In genomic region chr5:105678243-105678642, GRCm38 (mm10) we compare ENCODE assay signal across 18 mouse cellular contexts. TPM values are rescaled to one million over a fixed set of nuclear protein-coding genes. Genes with fewer than 3 reads are reported as not detected.
A peak's percentile ranks its signal among the peaks of the same experiment; 100 is the strongest.
DNase-seq lines count a peak whose midpoint lies in the region; ATAC-seq and TF ChIP-seq lines count a peak whose summit lies in the region.
"Had no signal": no experiment of that assay in that cellular context is flagged by ENCODE, and none has a peak within 500 bp of the region (broad histone marks: within the 10 kb centered on the region; RNA-seq: fewer than 3 reads in every experiment).

No protein-coding gene starts in this region.

- H3K9ac ChIP-seq in liver, postnatal 0 days (replicated peaks), result no peak overlapping the region
- H3K9ac ChIP-seq in liver, embryonic 12.5 days, result no peak overlapping the region
- H3K9ac ChIP-seq: embryonic facial prominence, embryonic 12.5 days; forebrain, embryonic 13.5 days; forebrain, embryonic 15.5 days; forebrain, postnatal 0 days had no signal

- TF ChIP-seq EP300 in liver, postnatal 0 days (IDR thresholded peaks at IDR 0.05; ENCODE audit: low read depth), result no peak

- H3K4me3 ChIP-seq in liver, postnatal 0 days (ENCODE audit: low read depth, low read length), result no peak overlapping the region
- H3K4me3 ChIP-seq in liver, embryonic 12.5 days, result no peak overlapping the region
- H3K4me3 ChIP-seq: embryonic facial prominence, embryonic 10.5 days; embryonic facial prominence, embryonic 12.5 days; forebrain, embryonic 13.5 days; forebrain, embryonic 15.5 days had no signal

- no peak for ATAC-seq in liver, postnatal 0 days
- no peak for ATAC-seq in liver, embryonic 12.5 days
- peak; percentile 62; the same call in 1 of the 2 replicates for ATAC-seq in megakaryocyte, adult 5-6 weeks (ENCODE audit: poor library complexity, severe bottlenecking)
- ATAC-seq: forebrain, embryonic 13.5 days; forebrain, embryonic 15.5 days; forebrain, postnatal 0 days had no signal

- 0 out of 2 replicates have a peak, but pooled peaks cover 4% of the 10 kb centered on the region for H3K4me1 ChIP-seq in liver, postnatal 0 days (ENCODE audit: insufficient read depth)
- H3K4me1 ChIP-seq in liver, embryonic 12.5 days, result no peaks in the 10 kb centered on the region

- peak; percentile 4 for DNase-seq in liver, postnatal 0 days
- no peak for DNase-seq in spleen, postnatal 36 days (ENCODE audit: low spot score in 2 of 2)
- no peak for DNase-seq in adrenal gland, adult 18-20 months (ENCODE audit: low spot score in 2 of 2)
- DNase-seq: adrenal gland, adult 8-10 months; adrenal gland, postnatal 14 days; adrenal gland, postnatal 36 days; cerebellum, adult 11-12 months; cerebellum, adult 2 months; cerebellum, adult 9-10 months; cerebellum, postnatal 10 days; cerebellum, postnatal 25 days; forebrain, postnatal 0 days had no signal

- H3K27ac ChIP-seq in liver, postnatal 0 days (ENCODE audit: low read depth), result no peak overlapping the region
- H3K27ac ChIP-seq in liver, embryonic 12.5 days, result no peak overlapping the region
- H3K27ac ChIP-seq: embryonic facial prominence, embryonic 10.5 days; embryonic facial prominence, embryonic 12.5 days; forebrain, embryonic 13.5 days; forebrain, embryonic 15.5 days had no signal

- no peak overlapping the region for H3K4me2 ChIP-seq in liver, postnatal 0 days (ENCODE audit: low read depth, low read length)
- H3K4me2 ChIP-seq in liver, embryonic 12.5 days, result no peak overlapping the region
- H3K4me2 ChIP-seq: embryonic facial prominence, embryonic 12.5 days; forebrain, embryonic 13.5 days; forebrain, embryonic 15.5 days had no signal

- WGBS in liver, postnatal 0 days (ENCODE audit: insufficient replicate concordance), result 66% methylated on average over 8 of the region's 8 CpGs
- 73% methylated on average over 8 of the region's 8 CpGs for WGBS in liver, embryonic 12.5 days (ENCODE audit: insufficient replicate concordance)

- TF ChIP-seq CTCF in liver, postnatal 0 days (IDR thresholded peaks at IDR 0.05; ENCODE audit: low read depth), result no peak

- no peaks in the 10 kb centered on the region for H3K36me3 ChIP-seq in liver, postnatal 0 days (replicated peaks; ENCODE audit: insufficient read depth, low read length)
- no peaks in the 10 kb centered on the region for H3K36me3 ChIP-seq in liver, embryonic 12.5 days
- H3K36me3 ChIP-seq: embryonic facial prominence, embryonic 10.5 days; embryonic facial prominence, embryonic 12.5 days; forebrain, embryonic 15.5 days had no signal

- no peaks in the 10 kb centered on the region for H3K9me3 ChIP-seq in liver, postnatal 0 days (ENCODE audit: low read length)
- H3K9me3 ChIP-seq in liver, embryonic 12.5 days (replicated peaks), result no peaks in the 10 kb centered on the region
- H3K9me3 ChIP-seq: embryonic facial prominence, embryonic 10.5 days; embryonic facial prominence, embryonic 12.5 days; forebrain, embryonic 13.5 days; forebrain, embryonic 15.5 days had no signal

- H3K27me3 ChIP-seq in liver, postnatal 0 days (ENCODE audit: insufficient read depth, low read length), result no peaks in the 10 kb centered on the region
- no peaks in the 10 kb centered on the region for H3K27me3 ChIP-seq in liver, embryonic 12.5 days (replicated peaks)
- H3K27me3 ChIP-seq: embryonic facial prominence, embryonic 12.5 days; forebrain, embryonic 13.5 days; forebrain, embryonic 15.5 days had no signal

RNA-seq across cellular contexts. Expression of gene Lrrc8d, which starts 21.5 kb away (rescaled TPM):
- polyA plus RNA-seq in liver, postnatal 0 days (2015; fragmentation: Nextera tagmentation; extraction: Ambion mirVana), result 11.6 TPM in 2 replicates
- polyA plus RNA-seq in liver, embryonic 12.5 days (2016; fragmentation: Nextera tagmentation; extraction: Ambion mirVana), result 14.5 and 15.4 TPM in 2 replicates
- total RNA-seq in megakaryocyte, adult 5-6 weeks (2015), result 79.7 and 88.1 TPM in 2 replicates
- total RNA-seq in megakaryocyte, adult 5-6 weeks (2017), result 38.6 and 50.0 TPM in 2 replicates
- 100 to 1,000 TPM in 1 of 2 experiments, 10 to 100 TPM in 1; 81.3 to 105 TPM for total RNA-seq in adrenal gland, adult 18-20 months (2021)
